Mouse (Mus musculus): ENCODE measurements around the gene Gm36079. TPM values are rescaled to one million over a fixed set of nuclear protein-coding genes. Genes with fewer than 3 reads are reported as not detected.
"Not testable (repeated sequence)": the region's sequence is repeated elsewhere in the genome, so short reads cannot be mapped to it uniquely, and the experiment has no call there.

Gene Gm36079
- total RNA-seq (2021) = not detected
- long read RNA-seq, experiment 1 = 0 reads
- long read RNA-seq, experiment 2 = 0 reads

GRCm38 (mm10) chr13:120026911-120027310, at the start of gene Gm36079:
Gene Gm36079, minus strand, starts transcription at chr13:120027011.
- intact Hi-C loops (cut with DNase I); DNase-seq: not testable (repeated sequence)

- intact Hi-C loops (cut with DNase I); DNase-seq: not testable (repeated sequence)
These were observed 44.1 kb upstream of the Gm36079 start for GRCm38 (mm10) chr13:120070878-120071277.

- DNase-seq; intact Hi-C loops (cut with DNase I): not testable (repeated sequence)
These were observed 43.3 kb upstream of the Gm36079 start for GRCm38 (mm10) chr13:120070012-120070598.

GRCm38 (mm10) chr13:120063439-120064089, 36.8 kb upstream of the Gm36079 start:
- not testable (repeated sequence) for DNase-seq

GRCm38 (mm10) chr13:120062903-120063302, 36.1 kb upstream of the Gm36079 start:
- DNase-seq; intact Hi-C loops (cut with DNase I): not testable (repeated sequence)

More at GRCm38 (mm10) chr13:120063439-120064089, 36.8 kb upstream of the Gm36079 start:
- intact Hi-C loops (cut with DNase I) = not testable (repeated sequence)

GRCm38 (mm10) chr13:120052085-120052484, 25.3 kb upstream of the Gm36079 start, which contains the start of gene Gm21188:
Gene Gm21188, minus strand, starts transcription at chr13:120052194.
- DNase-seq = not testable (repeated sequence)

GRCm38 (mm10) chr13:120048608-120049007, 21.8 kb upstream of the Gm36079 start:
- intact Hi-C loops (cut with DNase I) = not testable (repeated sequence)

More at GRCm38 (mm10) chr13:120052085-120052484, 25.3 kb upstream of the Gm36079 start, which contains the start of gene Gm21188:
- intact Hi-C loops (cut with DNase I) = not testable (repeated sequence)

GRCm38 (mm10) chr13:120048186-120048585, 21.4 kb upstream of the Gm36079 start:
- intact Hi-C loops (cut with DNase I); DNase-seq: not testable (repeated sequence)

More at GRCm38 (mm10) chr13:120048608-120049007, 21.8 kb upstream of the Gm36079 start:
- not testable (repeated sequence) for DNase-seq

GRCm38 (mm10) chr13:120046422-120047209, 19.8 kb upstream of the Gm36079 start:
- intact Hi-C loops (cut with DNase I); DNase-seq: not testable (repeated sequence)

- peak in 1 of 2 experiments; percentile 55 for DNase-seq
These were observed 14.3 kb upstream of the Gm36079 start for GRCm38 (mm10) chr13:120041145-120041544.

GRCm38 (mm10) chr13:120037881-120038280, 11.1 kb upstream of the Gm36079 start:
- intact Hi-C loops (cut with DNase I); DNase-seq: not testable (repeated sequence)

More at GRCm38 (mm10) chr13:120041145-120041544, 14.3 kb upstream of the Gm36079 start:
- intact Hi-C loops (cut with DNase I) = not testable (repeated sequence)

GRCm38 (mm10) chr13:120036577-120037115, 9.8 kb upstream of the Gm36079 start:
- intact Hi-C loops (cut with DNase I) = not testable (repeated sequence)
- DNase-seq = peak in 1 of 2 experiments; percentile 21

GRCm38 (mm10) chr13:120035151-120035550, 8.3 kb upstream of the Gm36079 start:
- DNase-seq; intact Hi-C loops (cut with DNase I): not testable (repeated sequence)

- intact Hi-C loops (cut with DNase I); DNase-seq: not testable (repeated sequence)
These were observed 7.8 kb upstream of the Gm36079 start for GRCm38 (mm10) chr13:120034637-120035036.

GRCm38 (mm10) chr13:120033516-120034190, 6.8 kb upstream of the Gm36079 start:
- intact Hi-C loops (cut with DNase I) = not testable (repeated sequence)
- peak in 1 of 2 experiments; percentile 43 for DNase-seq

GRCm38 (mm10) chr13:120031676-120032075, 4.9 kb upstream of the Gm36079 start:
- peak in 1 of 2 experiments; percentile 40 for DNase-seq
- intact Hi-C loops (cut with DNase I) = not testable (repeated sequence)

GRCm38 (mm10) chr13:120027368-120027767, 557 bp upstream of the Gm36079 start:
- DNase-seq; intact Hi-C loops (cut with DNase I): not testable (repeated sequence)

GRCm38 (mm10) chr13:120026373-120026772, 438 bp downstream of the Gm36079 start:
- DNase-seq; intact Hi-C loops (cut with DNase I): not testable (repeated sequence)

- intact Hi-C loops (cut with DNase I) = not testable (repeated sequence)
- peak in 1 of 2 experiments; percentile 9 for DNase-seq
These were observed 1.2 kb downstream of the Gm36079 start for GRCm38 (mm10) chr13:120025576-120025975.

All from heart, postnatal 14 days (tissue).